Mouse (Mus musculus) heart, postnatal 0 days (tissue): Measurements from ENCODE around the gene Pou3f1.
"Not testable (repeated sequence)": the region's sequence is repeated elsewhere in the genome, so short reads cannot be mapped to it uniquely, and the experiment has no call there.

ENCODE experiments used
- CTCF ChIP-seq: IDR thresholded peaks from 2 replicates; pipeline ENCODE4 v1.5.1; 2016; ENCODE audit warnings: antibody characterized with exemption, control low read depth, low read depth
- EP300 ChIP-seq: IDR thresholded peaks from 2 replicates; pipeline ENCODE4 v1.6.1; 2016; ENCODE audit warnings: antibody characterized with exemption, low read depth

DNA sequence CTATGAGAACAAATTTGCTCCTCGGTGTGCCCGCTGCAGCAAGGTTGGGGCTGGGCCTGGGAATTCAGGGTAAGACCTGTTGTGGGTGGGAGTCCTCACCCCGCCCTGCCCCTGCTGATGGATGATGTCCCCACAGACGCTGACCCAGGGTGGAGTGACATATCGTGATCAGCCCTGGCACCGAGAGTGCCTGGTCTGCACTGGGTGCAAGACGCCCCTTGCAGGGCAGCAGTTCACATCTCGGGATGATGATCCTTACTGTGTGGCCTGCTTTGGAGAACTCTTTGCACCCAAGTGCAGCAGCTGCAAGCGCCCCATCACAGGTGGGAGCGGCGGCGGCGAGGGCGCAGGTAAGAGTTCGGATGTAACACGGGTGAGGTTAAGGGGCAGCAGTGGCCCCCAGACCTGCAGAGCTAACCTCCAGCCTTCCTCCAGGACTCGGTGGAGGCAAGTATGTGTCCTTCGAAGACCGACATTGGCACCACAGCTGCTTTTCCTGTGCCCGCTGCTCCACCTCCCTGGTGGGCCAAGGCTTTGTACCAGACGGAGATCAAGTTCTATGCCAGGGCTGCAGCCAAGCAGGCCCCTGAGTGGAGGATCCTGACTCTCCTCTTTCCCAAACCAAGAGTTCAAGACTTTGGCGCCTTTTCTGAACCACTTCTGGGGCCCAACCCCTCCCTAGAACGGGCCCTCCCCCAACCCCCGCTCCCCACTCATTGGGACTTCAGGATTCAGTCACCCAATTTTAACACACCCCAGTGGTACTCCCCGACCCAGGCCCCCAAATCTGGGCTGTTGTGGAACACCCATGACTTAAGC lies 51.0 kb downstream of the Pou3f1 start:
- TF ChIP-seq CTCF, EP300: not testable (repeated sequence)
